Mouse (Mus musculus) splenic B cell, adult 2 months (primary cell): ENCODE data around the gene Tmem50a.
A peak's percentile ranks its signal among the peaks of the same experiment; 100 is the strongest.
"Not testable (repeated sequence)": the region's sequence is repeated elsewhere in the genome, so short reads cannot be mapped to it uniquely, and the experiment has no call there.

Experiments used
- DNase-seq: peaks from one replicate; pipeline ENCODE4 v3.0.0-alpha.2; 2011; ENCODE audit warnings: low read depth, low spot score
- H3K27me3 ChIP-seq: 2 replicates; pipeline ENCODE4 v1.6.1; 2012; ENCODE audit warnings: mild to moderate bottlenecking, low read length, moderate library complexity, mixed read lengths; ENCODE audit not compliant: control insufficient read depth, poor library complexity, insufficient read depth, severe bottlenecking
- H3K36me3 ChIP-seq: 2 replicates; pipeline ENCODE4 v1.6.1; 2012; ENCODE audit warnings: mild to moderate bottlenecking, low read length, moderate library complexity, mixed read lengths; ENCODE audit not compliant: control insufficient read depth, poor library complexity, insufficient read depth, severe bottlenecking

The Tmem50a gene

DNA sequence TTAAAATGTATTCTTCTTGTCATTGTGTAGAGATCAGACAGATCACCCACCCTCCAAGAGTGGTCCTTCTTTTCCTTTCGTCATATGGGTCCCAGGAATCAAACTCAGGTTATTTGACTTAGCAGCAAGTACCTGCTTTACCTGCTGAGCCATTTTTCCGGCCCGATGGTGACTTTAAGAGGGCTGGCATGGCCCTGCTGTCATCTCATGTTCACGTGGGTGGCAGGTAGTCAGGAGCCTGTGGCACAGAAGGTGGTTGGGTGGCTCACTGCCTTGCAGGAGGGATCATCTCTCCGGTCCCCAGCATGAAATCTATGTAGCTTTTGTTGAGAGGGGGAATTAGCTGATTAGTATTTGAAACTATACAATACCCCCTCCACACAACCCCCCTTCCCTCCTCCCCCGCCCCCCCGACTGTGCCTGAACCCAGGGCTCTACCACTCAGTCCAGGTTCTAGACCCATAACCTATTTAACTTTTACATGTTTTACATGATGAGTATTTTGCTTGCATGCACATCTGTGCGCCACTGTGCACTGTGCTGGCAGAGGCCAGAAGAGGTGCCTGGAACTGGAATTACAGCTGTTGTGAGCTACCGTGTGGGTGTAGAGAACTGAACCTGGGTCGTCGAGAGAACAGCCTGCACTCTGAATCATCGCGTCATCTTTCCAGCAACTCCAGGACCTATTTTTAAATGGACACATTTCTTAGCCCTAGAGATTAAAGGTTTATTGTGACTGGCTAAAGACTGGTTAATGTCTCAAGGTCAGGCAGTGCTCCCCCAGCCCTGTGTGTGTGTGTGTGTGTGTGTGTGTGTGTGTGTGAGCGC, 613 bp upstream of the Tmem50a start:
- DNase-seq = peak; percentile 34
- Histone ChIP-seq H3K36me3 (peaks cover 2% of the 10 kb centered on the region), H3K27me3 (no peaks in the 10 kb centered on the region)

GRCm38 (mm10) chr4:134914122-134914863, 531 bp downstream of the Tmem50a start:
- DNase-seq = no peak
- H3K27me3 ChIP-seq = no peaks in the 10 kb centered on the region
- peaks cover 6% of the 10 kb centered on the region for H3K36me3 ChIP-seq

DNA sequence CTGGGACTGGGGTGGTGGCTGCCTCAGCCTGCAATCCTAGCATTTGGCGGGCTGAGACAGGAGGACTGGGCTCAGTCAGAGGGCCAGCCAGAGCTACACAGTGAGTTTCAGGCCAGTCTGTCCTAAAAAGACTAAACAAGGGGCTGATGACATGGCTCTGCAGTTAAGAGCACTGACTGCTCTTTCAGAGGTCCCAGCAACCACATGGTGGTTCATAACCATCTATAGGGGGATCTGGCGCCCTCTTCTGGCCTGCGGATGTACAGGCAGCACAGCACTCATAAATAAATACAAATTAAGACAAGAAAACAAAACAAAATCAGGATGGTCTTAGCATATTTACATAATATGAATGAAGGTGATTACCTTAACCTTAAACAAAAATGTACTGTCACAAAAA, 1.4 kb downstream of the Tmem50a start:
- Histone ChIP-seq H3K27me3 (no peaks in the 10 kb centered on the region), H3K36me3 (peaks cover 14% of the 10 kb centered on the region)
- DNase-seq = peak; percentile 89

DNA sequence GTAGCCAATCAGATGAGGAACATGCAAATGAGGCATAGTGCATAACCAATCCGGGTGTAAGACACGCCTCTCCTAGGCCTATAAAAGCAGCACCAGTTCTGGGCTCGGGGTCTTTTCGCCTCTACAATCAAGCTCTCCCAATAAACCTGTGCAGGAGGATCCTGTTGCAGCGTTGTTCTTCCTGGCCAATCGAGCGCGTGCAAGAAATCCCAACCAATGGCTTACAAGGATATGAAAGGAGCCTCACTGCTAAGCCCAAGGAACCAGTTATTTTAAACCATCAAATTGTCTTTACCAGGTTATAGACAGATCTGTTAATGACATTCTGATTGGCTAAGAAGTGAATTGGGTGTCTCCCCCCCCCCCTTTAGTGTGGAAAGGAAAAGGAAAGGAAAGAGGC, 3.4 kb downstream of the Tmem50a start:
- not testable (repeated sequence) for DNase-seq, H3K27me3 ChIP-seq
- H3K36me3 ChIP-seq = peaks cover 22% of the 10 kb centered on the region

- no peak for DNase-seq
- Histone ChIP-seq H3K27me3 (no peaks in the 10 kb centered on the region), H3K36me3 (peaks cover 35% of the 10 kb centered on the region)
These were observed 11.8 kb downstream of the Tmem50a start for GRCm38 (mm10) chr4:134903046-134903445.

GRCm38 (mm10) chr4:134901126-134901525, 13.7 kb downstream of the Tmem50a start:
- no peaks in the 10 kb centered on the region for H3K27me3 ChIP-seq
- peaks cover 37% of the 10 kb centered on the region for H3K36me3 ChIP-seq
- no peak for DNase-seq

DNA sequence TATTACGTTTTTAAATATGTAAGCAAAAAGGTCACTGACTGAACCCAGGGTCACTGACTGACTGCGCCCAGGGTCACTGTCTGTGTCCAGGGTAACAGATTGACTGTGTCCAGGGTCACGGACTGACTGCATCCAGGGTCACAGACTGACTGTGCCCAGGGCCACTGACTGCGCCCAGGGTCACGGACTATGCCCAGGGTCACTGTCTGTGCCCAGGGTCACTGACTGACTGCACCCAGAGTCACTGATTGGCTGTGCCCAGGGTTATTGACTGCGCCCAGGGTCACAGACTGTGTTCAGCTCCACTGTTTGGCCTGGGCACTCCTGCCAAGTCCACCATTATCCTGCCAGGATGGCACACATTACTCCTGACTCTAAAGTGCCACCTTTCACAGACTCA, 17.6 kb downstream of the Tmem50a start:
- DNase-seq = no peak
- no peaks in the 10 kb centered on the region for H3K27me3 ChIP-seq
- peaks cover 24% of the 10 kb centered on the region for H3K36me3 ChIP-seq

DNA sequence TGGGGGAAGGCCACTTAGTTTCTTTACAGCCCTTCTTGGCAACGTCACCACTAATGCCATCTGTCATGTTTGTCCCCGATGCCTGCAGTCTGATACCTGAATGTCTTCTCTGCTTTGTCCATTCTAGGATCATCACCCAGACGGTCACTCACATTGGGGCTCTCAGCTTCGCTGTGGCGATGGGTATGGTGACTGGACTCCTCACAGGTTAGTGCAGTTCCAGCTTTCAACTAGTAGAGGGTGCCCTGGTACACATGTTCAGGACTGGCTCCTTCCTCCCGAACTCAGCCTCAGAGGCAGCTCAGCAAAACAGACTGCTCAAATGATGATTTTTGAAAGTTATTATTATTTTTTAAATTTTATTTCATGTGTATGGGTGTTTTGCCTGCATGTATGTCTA, 22.7 kb downstream of the Tmem50a start:
- peaks cover 8% of the 10 kb centered on the region for H3K36me3 ChIP-seq

GRCm38 (mm10) chr4:134884364-134884763, 30.5 kb downstream of the Tmem50a start:
- no peaks in the 10 kb centered on the region for H3K36me3 ChIP-seq
- no peaks in the 10 kb centered on the region for H3K27me3 ChIP-seq
- DNase-seq = no peak

More for the DNA sequence above, 22.7 kb downstream of the Tmem50a start:
- no peaks in the 10 kb centered on the region for H3K27me3 ChIP-seq
- DNase-seq = no peak

GRCm38 (mm10) chr4:134883808-134884207, 31.0 kb downstream of the Tmem50a start:
- no peaks in the 10 kb centered on the region for H3K27me3 ChIP-seq
- no peaks in the 10 kb centered on the region for H3K36me3 ChIP-seq
- peak; percentile 50 for DNase-seq

- H3K36me3 ChIP-seq = no peaks in the 10 kb centered on the region
- DNase-seq = peak; percentile 70
- no peaks in the 10 kb centered on the region for H3K27me3 ChIP-seq
These were observed 31.6 kb downstream of the Tmem50a start for GRCm38 (mm10) chr4:134883266-134883665.

DNA sequence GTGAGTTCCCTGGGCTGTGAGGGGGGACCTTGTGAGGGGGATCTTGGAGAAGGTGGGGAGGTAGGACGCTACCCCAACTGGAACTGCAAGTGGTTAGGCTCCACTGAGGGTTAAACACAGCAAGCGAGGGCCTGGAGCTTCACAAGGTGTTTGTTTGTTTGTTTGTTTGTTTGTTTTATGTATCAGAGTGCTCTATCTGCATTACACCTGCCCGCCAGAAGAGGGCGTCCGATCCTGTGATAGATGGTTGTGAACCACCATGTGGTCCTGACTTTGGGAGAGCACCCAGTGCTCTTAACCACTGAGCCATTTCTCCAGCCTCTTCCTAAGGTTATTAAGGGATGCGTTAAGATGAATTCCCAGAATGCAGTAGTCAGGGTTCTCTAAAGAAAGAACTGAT, 34.8 kb downstream of the Tmem50a start:
- Histone ChIP-seq H3K36me3 (no peaks in the 10 kb centered on the region), H3K27me3 (no peaks in the 10 kb centered on the region)
- peak; percentile 49 for DNase-seq

DNA sequence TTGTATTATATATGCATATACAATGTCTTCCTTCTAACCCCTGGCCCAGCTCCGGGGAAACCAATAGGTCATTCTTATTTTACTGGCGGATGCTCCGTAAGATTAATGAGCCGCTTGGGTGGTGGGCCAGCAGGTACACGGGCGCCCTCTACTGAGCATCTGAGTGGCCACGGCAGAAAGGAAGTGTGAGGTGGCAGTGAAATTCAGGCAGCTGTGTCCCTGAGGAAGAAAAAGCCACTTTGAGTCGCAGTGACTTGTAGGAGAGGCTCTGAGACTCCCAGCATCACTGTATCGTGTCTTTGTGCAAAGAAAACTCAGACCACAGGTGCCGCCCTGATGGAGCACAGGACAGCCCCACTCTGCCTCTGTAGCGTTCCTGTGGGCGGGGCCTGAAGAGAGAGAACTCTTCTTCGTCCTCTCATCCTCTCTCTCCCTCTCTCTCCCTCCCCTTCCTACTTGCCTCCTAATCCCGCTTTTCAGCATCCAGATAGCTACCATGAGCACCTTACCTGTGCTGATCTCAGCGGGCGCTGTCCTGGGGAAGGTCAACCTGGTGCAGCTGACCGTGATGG, 35.3 kb downstream of the Tmem50a start:
- no peaks in the 10 kb centered on the region for H3K27me3 ChIP-seq
- peak; percentile 82 for DNase-seq
- H3K36me3 ChIP-seq = no peaks in the 10 kb centered on the region

GRCm38 (mm10) chr4:134876171-134876570, 38.7 kb downstream of the Tmem50a start:
- DNase-seq = no peak
- H3K27me3 ChIP-seq = no peaks in the 10 kb centered on the region
- H3K36me3 ChIP-seq = no peaks in the 10 kb centered on the region

GRCm38 (mm10) chr4:134871950-134872349, 42.9 kb downstream of the Tmem50a start:
- DNase-seq = no peak
- Histone ChIP-seq H3K27me3 (peaks cover 2% of the 10 kb centered on the region; the same call in 1 of the 2 replicates), H3K36me3 (no peaks in the 10 kb centered on the region)
